Mouse (Mus musculus) right cerebral cortex, postnatal 10 days (tissue): Measurements from ENCODE around the gene H2-Aa.

Experiments
- DNase-seq, 2 experiments: peaks; one replicate each; pipeline ENCODE4 v3.0.0; 2021; ENCODE audit warnings: low spot score in 2 of 2

Gene H2-Aa

GRCm38 (mm10) chr17:34263811-34264371 is 23.7 kb downstream of the H2-Aa start:
- DNase-seq: no peak

GRCm38 (mm10) chr17:34263068-34263467 is 24.6 kb downstream of the H2-Aa start:
- peak; percentile 78 for DNase-seq

- DNase-seq: peak; percentile 76 to 79
Observed at GRCm38 (mm10) chr17:34261502-34261901, 26.1 kb downstream of the H2-Aa start.

GRCm38 (mm10) chr17:34260551-34260950 is 27.1 kb downstream of the H2-Aa start:
- no peak for DNase-seq

- DNase-seq: peak; percentile 78 to 87
Observed at GRCm38 (mm10) chr17:34257594-34258375, 29.8 kb downstream of the H2-Aa start, which contains the start of gene H2-Ab1. TSS of gene H2-Ab1 (plus strand) at chr17:34257689.

- no peak for DNase-seq
Observed at GRCm38 (mm10) chr17:34256501-34256900, 31.1 kb downstream of the H2-Aa start.

GRCm38 (mm10) chr17:34251666-34252065 is 36.0 kb downstream of the H2-Aa start:
- DNase-seq: no peak

- DNase-seq: peak in 1 of 2 experiments; percentile 57
Observed at GRCm38 (mm10) chr17:34249878-34250277, 37.7 kb downstream of the H2-Aa start.

GRCm38 (mm10) chr17:34249361-34249760 is 38.3 kb downstream of the H2-Aa start:
- no peak for DNase-seq

- no peak for DNase-seq
Observed at GRCm38 (mm10) chr17:34248764-34249163, 38.9 kb downstream of the H2-Aa start.

- DNase-seq: no peak
Observed at GRCm38 (mm10) chr17:34247047-34247446, 40.6 kb downstream of the H2-Aa start.

GRCm38 (mm10) chr17:34244656-34245055 is 43.0 kb downstream of the H2-Aa start:
- no peak for DNase-seq

- DNase-seq: peak in 1 of 2 experiments; percentile 10
Observed at GRCm38 (mm10) chr17:34240916-34241315, 46.7 kb downstream of the H2-Aa start.

- no peak for DNase-seq
Observed at GRCm38 (mm10) chr17:34240366-34240765, 47.3 kb downstream of the H2-Aa start.

GRCm38 (mm10) chr17:34239601-34240041 is 48.0 kb downstream of the H2-Aa start:
- no peak for DNase-seq

GRCm38 (mm10) chr17:34238706-34239105 is 48.9 kb downstream of the H2-Aa start, which contains the start of gene H2-Ob:
TSS of gene H2-Ob (plus strand) at chr17:34238903.
- peak; percentile 62 to 66 for DNase-seq

GRCm38 (mm10) chr17:34237741-34238140 is 49.9 kb downstream of the H2-Aa start:
- no peak for DNase-seq

- DNase-seq: peak in 1 of 2 experiments; percentile 50
Observed at GRCm38 (mm10) chr17:34236691-34237090, 50.9 kb downstream of the H2-Aa start.

- DNase-seq: peak; percentile 65 to 77
Observed at GRCm38 (mm10) chr17:34234926-34235325, 52.7 kb downstream of the H2-Aa start.
